Mouse (Mus musculus): ENCODE measurements around the gene Ripor2. TPM values are rescaled to one million over a fixed set of nuclear protein-coding genes. Genes with fewer than 3 reads are reported as not detected.
"Not testable (repeated sequence)": the region's sequence is repeated elsewhere in the genome, so short reads cannot be mapped to it uniquely, and the experiment has no call there.

Gene Ripor2
- polyA plus RNA-seq, 1 experiment, result 1.5 TPM

DNA sequence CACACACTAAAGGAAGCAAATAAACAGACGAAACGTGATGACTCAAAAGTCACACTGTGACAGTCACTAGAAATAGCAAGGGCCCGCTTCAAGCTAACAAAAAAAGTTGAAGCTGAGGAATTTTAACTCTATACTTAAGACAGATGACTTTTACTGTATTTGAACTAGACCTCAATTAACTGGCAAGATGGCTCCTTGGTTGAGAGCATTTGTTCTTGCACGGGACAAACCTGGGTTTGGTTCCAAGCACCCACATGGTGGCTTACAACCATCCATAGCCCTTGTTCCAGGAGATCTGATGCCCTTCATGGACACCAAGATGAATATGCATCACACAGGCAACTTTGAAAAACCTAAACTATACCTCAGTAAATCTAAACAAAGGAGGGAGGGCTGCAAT is 180.3 kb downstream of the Ripor2 start:
- Histone ChIP-seq H3K4me3 (ENCODE audit: low read depth, low read length) (peak overlapping the region; percentile 62), H3K9me3 (replicated peaks; ENCODE audit: control insufficient read depth, insufficient read depth, low read length, poor library complexity, severe bottlenecking) (no peaks in the 10 kb centered on the region), H3K27me3 (ENCODE audit: control insufficient read depth, insufficient read depth, low read length, poor library complexity, severe bottlenecking) (no peaks in the 10 kb centered on the region), H3K36me3 (ENCODE audit: control insufficient read depth, insufficient read depth, low read length, poor library complexity, severe bottlenecking) (peaks cover 25% of the 10 kb centered on the region), H3K9ac (ENCODE audit: low read depth, poor library complexity, severe bottlenecking) (peak overlapping the region; percentile 50), H3K4me1 (ENCODE audit: control insufficient read depth, insufficient read depth, low read length) (peaks cover 2% of the 10 kb centered on the region), H3K27ac (ENCODE audit: insufficient read depth, low read length) (peak overlapping the region; percentile 29; the same call in 1 of the 2 replicates)
- TF ChIP-seq EP300 (IDR thresholded peaks at IDR 0.05; ENCODE audit: insufficient read depth, low read depth, low read length) (no peak), POLR2A (IDR thresholded peaks at IDR 0.05; ENCODE audit: insufficient read depth, low read length) (no peak), CTCF (IDR thresholded peaks at IDR 0.05; ENCODE audit: low read depth, low read length) (no peak)

DNA sequence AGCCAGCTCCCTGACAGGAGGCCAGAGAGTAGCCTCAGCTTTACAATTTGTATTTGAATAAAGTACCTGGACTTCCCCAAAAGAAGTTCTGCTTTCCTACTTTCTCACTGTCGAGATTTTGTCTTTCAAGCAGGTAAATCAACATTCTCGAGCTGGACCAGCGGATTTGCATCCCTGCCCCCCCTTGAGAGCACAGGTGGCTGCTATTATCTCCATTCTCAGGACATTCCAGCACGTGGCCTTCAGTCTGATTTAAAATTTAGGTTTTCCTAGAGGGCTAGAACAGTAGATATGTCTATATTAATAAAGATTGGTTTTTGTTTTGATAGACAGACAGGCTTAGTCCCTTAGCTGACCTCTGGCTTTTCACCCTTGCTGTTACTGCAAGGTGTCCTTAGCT is 185.8 kb downstream of the Ripor2 start:
- H3K4me3 ChIP-seq (ENCODE audit: low read depth, low read length); H3K27ac ChIP-seq (ENCODE audit: insufficient read depth, low read length): not testable (repeated sequence)
- peaks cover 14% of the 10 kb centered on the region for H3K9me3 ChIP-seq (replicated peaks; ENCODE audit: control insufficient read depth, insufficient read depth, low read length, poor library complexity, severe bottlenecking)

GRCm38 (mm10) chr13:24771482-24771881 is 189.5 kb downstream of the Ripor2 start:
- not testable (repeated sequence) for H3K27me3 ChIP-seq (ENCODE audit: control insufficient read depth, insufficient read depth, low read length, poor library complexity, severe bottlenecking); H3K9ac ChIP-seq (ENCODE audit: low read depth, poor library complexity, severe bottlenecking); H3K36me3 ChIP-seq (ENCODE audit: control insufficient read depth, insufficient read depth, low read length, poor library complexity, severe bottlenecking); H3K4me3 ChIP-seq (ENCODE audit: low read depth, low read length); H3K27ac ChIP-seq (ENCODE audit: insufficient read depth, low read length); H3K4me1 ChIP-seq (ENCODE audit: control insufficient read depth, insufficient read depth, low read length)
- H3K9me3 ChIP-seq (replicated peaks; ENCODE audit: control insufficient read depth, insufficient read depth, low read length, poor library complexity, severe bottlenecking), result peaks cover 14% of the 10 kb centered on the region

More for the DNA sequence above, 185.8 kb downstream of the Ripor2 start:
- H3K4me1 ChIP-seq (ENCODE audit: control insufficient read depth, insufficient read depth, low read length); H3K9ac ChIP-seq (ENCODE audit: low read depth, poor library complexity, severe bottlenecking); H3K27me3 ChIP-seq (ENCODE audit: control insufficient read depth, insufficient read depth, low read length, poor library complexity, severe bottlenecking); H3K36me3 ChIP-seq (ENCODE audit: control insufficient read depth, insufficient read depth, low read length, poor library complexity, severe bottlenecking): not testable (repeated sequence)

DNA sequence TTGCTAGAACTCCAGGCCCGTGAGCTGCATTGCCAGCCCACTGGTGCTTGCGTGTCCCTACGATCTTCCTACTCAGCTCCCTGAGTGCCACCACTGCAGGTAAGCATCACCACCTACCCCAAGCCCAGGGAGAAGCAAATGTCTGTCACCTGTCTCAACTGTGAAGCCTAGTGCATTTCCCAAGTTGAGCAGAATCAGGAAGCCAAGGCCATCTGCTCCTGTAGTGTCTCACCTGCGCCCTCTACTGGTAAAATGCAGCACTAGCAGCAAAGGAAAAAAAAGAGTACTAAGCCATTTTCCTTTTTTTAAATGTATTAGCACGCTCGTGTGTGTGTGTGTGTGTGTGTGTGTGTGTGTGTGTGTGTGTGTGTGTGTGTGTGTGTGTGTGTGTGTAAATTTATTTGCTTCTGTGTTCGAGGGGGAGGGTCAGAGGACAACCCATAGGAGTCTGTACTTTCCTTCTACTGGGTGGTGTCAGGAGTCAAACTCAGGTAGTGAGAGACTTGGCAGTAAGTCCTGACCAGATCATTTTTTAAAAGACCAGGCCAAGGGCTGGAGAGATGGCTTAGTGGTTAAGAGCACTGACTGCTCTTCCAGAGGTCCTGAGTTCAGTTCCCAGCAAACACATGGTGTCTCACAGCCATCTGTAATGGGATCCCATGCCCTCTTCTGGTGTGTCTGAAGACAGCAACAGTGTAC is 194.3 kb downstream of the Ripor2 start:
- Histone ChIP-seq H3K27me3 (ENCODE audit: control insufficient read depth, insufficient read depth, low read length, poor library complexity, severe bottlenecking) (no peaks in the 10 kb centered on the region), H3K36me3 (ENCODE audit: control insufficient read depth, insufficient read depth, low read length, poor library complexity, severe bottlenecking) (no peaks in the 10 kb centered on the region), H3K9me3 (replicated peaks; ENCODE audit: control insufficient read depth, insufficient read depth, low read length, poor library complexity, severe bottlenecking) (0 out of 2 replicates have a peak, but pooled peaks cover 2% of the 10 kb centered on the region), H3K9ac (ENCODE audit: low read depth, poor library complexity, severe bottlenecking) (no peak overlapping the region), H3K27ac (ENCODE audit: insufficient read depth, low read length) (no peak overlapping the region), H3K4me3 (ENCODE audit: low read depth, low read length) (no peak overlapping the region), H3K4me1 (ENCODE audit: control insufficient read depth, insufficient read depth, low read length) (no peaks in the 10 kb centered on the region)
- TF ChIP-seq CTCF (IDR thresholded peaks at IDR 0.05; ENCODE audit: low read depth, low read length), result peak; percentile 74
- no peak for TF ChIP-seq EP300 (IDR thresholded peaks at IDR 0.05; ENCODE audit: insufficient read depth, low read depth, low read length)
- TF ChIP-seq POLR2A (IDR thresholded peaks at IDR 0.05; ENCODE audit: insufficient read depth, low read length), result no peak

DNA sequence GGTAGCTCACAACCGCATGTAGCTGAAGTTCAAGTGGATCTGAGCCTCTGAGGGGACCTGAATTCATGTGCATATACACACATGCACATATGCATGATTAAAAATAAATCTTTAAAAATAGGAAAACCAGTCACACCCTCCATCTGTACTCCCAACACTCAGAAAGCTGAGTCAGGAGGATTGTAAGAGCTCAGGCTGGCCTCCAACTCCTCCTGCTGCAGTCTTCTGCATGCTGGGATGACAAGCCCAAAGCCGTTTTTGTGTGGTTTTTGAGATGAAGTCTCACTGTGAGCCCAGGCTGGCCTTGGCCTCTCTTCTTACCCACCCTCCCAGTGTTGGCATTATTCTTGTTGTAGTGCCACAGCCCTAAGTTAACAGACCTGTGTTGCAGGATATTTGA is 196.0 kb downstream of the Ripor2 start:
- Histone ChIP-seq H3K27ac (ENCODE audit: insufficient read depth, low read length) (no peak overlapping the region), H3K4me3 (ENCODE audit: low read depth, low read length) (no peak overlapping the region), H3K9me3 (replicated peaks; ENCODE audit: control insufficient read depth, insufficient read depth, low read length, poor library complexity, severe bottlenecking) (no peaks in the 10 kb centered on the region), H3K27me3 (ENCODE audit: control insufficient read depth, insufficient read depth, low read length, poor library complexity, severe bottlenecking) (no peaks in the 10 kb centered on the region), H3K9ac (ENCODE audit: low read depth, poor library complexity, severe bottlenecking) (no peak overlapping the region), H3K4me1 (ENCODE audit: control insufficient read depth, insufficient read depth, low read length) (no peaks in the 10 kb centered on the region), H3K36me3 (ENCODE audit: control insufficient read depth, insufficient read depth, low read length, poor library complexity, severe bottlenecking) (no peaks in the 10 kb centered on the region)
- no peak for TF ChIP-seq CTCF (IDR thresholded peaks at IDR 0.05; ENCODE audit: low read depth, low read length)
- no peak for TF ChIP-seq EP300 (IDR thresholded peaks at IDR 0.05; ENCODE audit: insufficient read depth, low read depth, low read length)
- no peak for TF ChIP-seq POLR2A (IDR thresholded peaks at IDR 0.05; ENCODE audit: insufficient read depth, low read length)

DNA sequence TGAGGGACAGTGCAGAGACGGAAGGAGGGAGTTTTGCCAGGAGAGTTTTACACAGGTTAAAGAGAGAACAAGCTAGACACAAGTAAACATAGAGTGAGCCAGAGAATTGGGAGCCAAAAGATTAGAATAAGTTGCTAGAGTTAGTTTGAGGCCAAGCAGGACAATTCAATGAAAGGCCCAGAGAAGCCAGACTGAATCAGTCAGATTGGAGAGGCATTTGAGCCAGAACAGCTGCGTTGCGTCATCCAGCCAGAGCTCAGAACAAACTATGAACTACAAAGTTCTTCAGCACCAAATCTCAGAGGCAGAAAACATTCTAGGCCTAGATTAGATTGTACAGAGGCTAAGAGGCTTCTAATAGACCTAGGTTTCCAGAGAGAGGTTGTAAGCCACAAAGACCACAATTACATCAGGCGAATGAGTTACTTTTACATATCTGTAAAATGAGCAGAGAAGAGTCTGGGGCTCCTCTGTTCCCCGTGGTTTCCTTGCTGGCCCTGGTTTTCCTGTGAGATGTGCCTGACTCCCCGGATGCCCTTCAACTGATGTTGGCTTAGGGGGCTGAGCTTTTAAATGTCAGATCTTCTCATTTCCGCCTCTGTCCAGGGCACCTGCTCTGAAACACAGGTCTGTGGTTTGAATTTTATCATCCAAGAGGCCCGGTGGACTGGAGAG is 196.9 kb downstream of the Ripor2 start:
- H3K4me3 ChIP-seq (ENCODE audit: low read depth, low read length), result no peak overlapping the region
- TF ChIP-seq CTCF (IDR thresholded peaks at IDR 0.05; ENCODE audit: low read depth, low read length) (no peak), POLR2A (IDR thresholded peaks at IDR 0.05; ENCODE audit: insufficient read depth, low read length) (no peak), EP300 (IDR thresholded peaks at IDR 0.05; ENCODE audit: insufficient read depth, low read depth, low read length) (no peak)
- H3K9ac ChIP-seq (ENCODE audit: low read depth, poor library complexity, severe bottlenecking), result no peak overlapping the region
- H3K27ac ChIP-seq (ENCODE audit: insufficient read depth, low read length), result no peak overlapping the region
- H3K4me1 ChIP-seq (ENCODE audit: control insufficient read depth, insufficient read depth, low read length), result no peaks in the 10 kb centered on the region
- no peaks in the 10 kb centered on the region for H3K9me3 ChIP-seq (replicated peaks; ENCODE audit: control insufficient read depth, insufficient read depth, low read length, poor library complexity, severe bottlenecking)
- no peaks in the 10 kb centered on the region for H3K27me3 ChIP-seq (ENCODE audit: control insufficient read depth, insufficient read depth, low read length, poor library complexity, severe bottlenecking)
- no peaks in the 10 kb centered on the region for H3K36me3 ChIP-seq (ENCODE audit: control insufficient read depth, insufficient read depth, low read length, poor library complexity, severe bottlenecking)

Measured in ES-Bruce4 (cell line).